Mouse (Mus musculus) neural tube, postnatal 0 days (tissue): ENCODE measurements around the gene 9130008F23Rik. TPM values are rescaled to one million over a fixed set of nuclear protein-coding genes. Genes with fewer than 3 reads are reported as not detected.

Experiments
- polyA plus RNA-seq: library from polyadenylated mRNA; unstranded; fragments of >200 nt; fragmentation: Nextera tagmentation; extraction: Ambion mirVana; gene quantifications from 2 replicates; pipeline ENCODE4 v1.2.1, GENCODE M21; 2015

The 9130008F23Rik gene
- polyA plus RNA-seq = 0.85 and 1.2 TPM in 2 replicates

DNA sequence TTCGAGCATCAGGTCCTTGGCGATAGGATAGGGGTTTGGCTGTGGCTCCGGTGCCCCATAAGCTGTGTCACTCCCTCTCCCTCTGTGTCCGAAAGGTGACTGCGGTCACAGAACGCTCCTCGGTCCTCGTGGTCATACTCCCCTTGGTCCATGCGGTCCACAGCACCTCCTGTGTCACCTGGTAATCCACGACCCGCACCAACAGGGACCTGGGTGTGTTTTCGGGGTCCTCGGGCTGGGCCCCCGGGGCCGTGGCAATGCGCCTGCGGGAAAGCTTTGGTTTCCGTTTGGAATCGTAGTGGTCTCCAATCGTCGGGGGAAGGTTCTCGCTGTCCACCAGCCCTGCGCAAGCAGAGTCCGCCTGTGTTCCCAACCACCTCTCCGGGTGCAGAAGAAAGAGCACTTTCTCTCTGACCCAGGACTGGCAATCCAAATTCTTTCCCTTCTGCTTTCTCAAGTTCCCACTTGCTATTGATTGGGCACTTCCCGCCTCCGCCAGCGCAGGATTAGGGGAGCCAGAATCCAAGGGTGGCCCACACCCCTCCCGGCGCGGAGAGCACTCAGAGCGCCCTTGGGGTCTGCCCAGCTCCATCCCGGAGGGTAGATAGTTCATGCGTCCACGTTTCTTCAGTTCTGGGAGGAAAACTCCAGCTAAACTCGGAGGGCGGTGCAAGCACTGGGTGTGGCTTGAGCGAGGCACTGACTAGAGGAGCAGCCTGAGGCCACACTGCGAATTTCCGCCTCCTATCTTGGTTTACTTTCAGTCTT is at the start of gene 9130008F23Rik:
Gene 9130008F23Rik, minus strand, starts transcription at position 636 of the 768 bp plus-strand sequence.

GRCm38 (mm10) chr17:40914250-40914649 is 33.9 kb upstream of the 9130008F23Rik start, which contains the start of gene Glyatl3:
Gene Glyatl3 (minus strand): TSS chr17:40914350.

Other genes starting within 250 kb of the 9130008F23Rik start
- not detected in 2 replicates for gene Esp3, start 248.5 kb downstream of the 9130008F23Rik start, polyA plus RNA-seq
- gene Esp1, start 153.4 kb downstream of the 9130008F23Rik start, polyA plus RNA-seq = not detected in 2 replicates
- gene Crisp2, start 73.6 kb downstream of the 9130008F23Rik start, polyA plus RNA-seq = not detected in 2 replicates
- gene Rhag, start 69.4 kb downstream of the 9130008F23Rik start, polyA plus RNA-seq = not detected in 2 replicates
- not detected in 2 replicates for gene Glyatl3, start 33.8 kb upstream of the 9130008F23Rik start, polyA plus RNA-seq
- 24.9 and 25.9 TPM in 2 replicates for gene Mut, start 54.1 kb upstream of the 9130008F23Rik start, polyA plus RNA-seq
- 8.1 and 9.4 TPM in 2 replicates for gene Cenpq, start 54.5 kb upstream of the 9130008F23Rik start, polyA plus RNA-seq